Mouse (Mus musculus) MEL (cell line): ENCODE data around the gene Kif5c. TPM values are rescaled to one million over a fixed set of nuclear protein-coding genes. Genes with fewer than 3 reads are reported as not detected.

Source experiments
- DNase-seq: peaks from one replicate; pipeline ENCODE4 v3.0.0; 2011; ENCODE audit warnings: low read depth, low spot score
- H3K27ac ChIP-seq: 2 replicates; pipeline ENCODE4 v1.5.1; 2012; ENCODE audit warnings: low read depth, mild to moderate bottlenecking, control low read depth, low read length, moderate library complexity; ENCODE audit not compliant: control insufficient read depth
- H3K27me3 ChIP-seq, 2 experiments: fragments of 150-350 bp in 1 of 2; sonication (generic) in 1 of 2; 2 replicates each; pipeline ENCODE4 v1.6.1; 2012; ENCODE audit warnings: low read length in 2 of 2, mild to moderate bottlenecking in 2 of 2, improper control_type of control experiment in 1 of 2, moderate library complexity in 1 of 2; ENCODE audit not compliant: insufficient read depth in 2 of 2, control insufficient read depth in 1 of 2
- H3K36me3 ChIP-seq, 2 experiments: 2 replicates each; pipeline ENCODE4 v1.6.1; 2012 to 2014; ENCODE audit warnings: low read length in 2 of 2, improper control_type of control experiment in 1 of 2, inconsistent platforms in 1 of 2, mild to moderate bottlenecking in 1 of 2; ENCODE audit not compliant: insufficient read depth in 2 of 2, control insufficient read depth in 1 of 2
- H3K4me1 ChIP-seq, 2 experiments: fragments of 150-350 bp in 1 of 2; sonication (generic) in 1 of 2; 2 replicates each; pipeline ENCODE4 v1.6.1; 2012; ENCODE audit warnings: low read length in 2 of 2, improper control_type of control experiment in 1 of 2, mild to moderate bottlenecking in 1 of 2; ENCODE audit not compliant: insufficient read depth in 2 of 2, control insufficient read depth in 1 of 2
- H3K4me3 ChIP-seq, 2 experiments: fragments of 150-350 bp in 1 of 2; sonication (generic) in 1 of 2; 2 replicates each; pipeline ENCODE4 v1.5.1; 2012; ENCODE audit warnings: low read depth in 2 of 2, low read length in 2 of 2, mild to moderate bottlenecking in 2 of 2, moderate library complexity in 2 of 2, control low read depth in 1 of 2, improper control_type of control experiment in 1 of 2; ENCODE audit not compliant: control insufficient read depth in 1 of 2, insufficient read depth in 1 of 2
- H3K79me2 ChIP-seq: 2 replicates; pipeline ENCODE4 v1.6.1; 2012; ENCODE audit warnings: mild to moderate bottlenecking, low read length, moderate library complexity; ENCODE audit not compliant: control insufficient read depth, poor library complexity, insufficient read depth
- H3K9ac ChIP-seq: 2 replicates; pipeline ENCODE4 v1.6.1; 2012; ENCODE audit warnings: low read depth, mild to moderate bottlenecking, control low read depth, low read length, moderate library complexity; ENCODE audit not compliant: control insufficient read depth, poor library complexity, severe bottlenecking
- H3K9me3 ChIP-seq: fragments of 150-350 bp; sonication (generic); replicated peaks from 2 replicates; pipeline ENCODE4 v1.6.1; 2012; ENCODE audit warnings: mild to moderate bottlenecking, low read length, improper control_type of control experiment, moderate library complexity; ENCODE audit not compliant: insufficient read depth
- CHD2 ChIP-seq: IDR thresholded peaks from 2 replicates; pipeline ENCODE4 v1.6.1; 2011; ENCODE audit warnings: low read length, improper control_type of control experiment
- CTCF ChIP-seq, 3 experiments: IDR thresholded peaks in 2 of 3; conservative IDR thresholded peaks in 1 of 3; 2 replicates each; pipeline ENCODE4 v1.5.1; 2011 to 2012; ENCODE audit warnings: low read length in 3 of 3, low read depth in 2 of 3, mild to moderate bottlenecking in 2 of 3, improper control_type of control experiment in 1 of 3, inconsistent platforms in 1 of 3, mixed read lengths in 1 of 3, moderate library complexity in 1 of 3; ENCODE audit not compliant: control insufficient read depth in 1 of 3, insufficient read depth in 1 of 3, poor library complexity in 1 of 3, severe bottlenecking in 1 of 3
- E2F4 ChIP-seq: IDR thresholded peaks from 2 replicates; pipeline ENCODE4 v1.6.1; 2011; ENCODE audit warnings: low read depth, low read length, improper control_type of control experiment, borderline replicate concordance
- ELF1 ChIP-seq: IDR thresholded peaks from 2 replicates; pipeline ENCODE4 v1.6.1; 2014; ENCODE audit warnings: low read depth, mild to moderate bottlenecking, inconsistent platforms, low read length, improper control_type of control experiment, moderate library complexity
- GABPA ChIP-seq: IDR thresholded peaks from 2 replicates; pipeline ENCODE4 v1.6.1; 2012; ENCODE audit warnings: low read depth, mild to moderate bottlenecking, inconsistent platforms, low read length, improper control_type of control experiment, moderate library complexity
- KAT2A ChIP-seq: conservative IDR thresholded peaks from 2 replicates; pipeline ENCODE4 v1.6.1; 2012; ENCODE audit warnings: low read depth, low read length, improper control_type of control experiment, inconsistent platforms
- MAX ChIP-seq: IDR thresholded peaks from 2 replicates; pipeline ENCODE4 v1.6.1; 2011; ENCODE audit warnings: low read length, improper control_type of control experiment
- MAZ ChIP-seq: IDR thresholded peaks from 2 replicates; pipeline ENCODE4 v1.6.1; 2012; ENCODE audit warnings: low read depth, mild to moderate bottlenecking, inconsistent platforms, low read length, improper control_type of control experiment
- MEF2A ChIP-seq: IDR thresholded peaks from 2 replicates; pipeline ENCODE4 v1.6.1; 2014; ENCODE audit warnings: low read depth, mild to moderate bottlenecking, inconsistent platforms, low read length, improper control_type of control experiment; ENCODE audit not compliant: poor library complexity, insufficient replicate concordance, severe bottlenecking; ENCODE audit errors: extremely low read depth
- MXI1 ChIP-seq: IDR thresholded peaks from 2 replicates; pipeline ENCODE4 v1.6.1; 2011; ENCODE audit warnings: mild to moderate bottlenecking, low read depth, low read length, improper control_type of control experiment
- MYC ChIP-seq: IDR thresholded peaks from 2 replicates; pipeline ENCODE4 v1.6.1; 2011; ENCODE audit warnings: low read depth, mild to moderate bottlenecking, low read length, improper control_type of control experiment, moderate library complexity
- NRF1 ChIP-seq: IDR thresholded peaks from 2 replicates; pipeline ENCODE4 v1.6.1; 2014; ENCODE audit warnings: low read depth, mild to moderate bottlenecking, inconsistent platforms, low read length, improper control_type of control experiment, moderate library complexity; ENCODE audit not compliant: poor library complexity, insufficient read depth, severe bottlenecking
- POLR2AphosphoS5 ChIP-seq: IDR thresholded peaks from 2 replicates; pipeline ENCODE4 v1.6.1; 2012; ENCODE audit warnings: low read depth, borderline replicate concordance, mild to moderate bottlenecking, inconsistent platforms, low read length, moderate library complexity, mixed read lengths
- RAD21 ChIP-seq: IDR thresholded peaks from 2 replicates; pipeline ENCODE4 v1.6.1; 2011; ENCODE audit warnings: mild to moderate bottlenecking, low read depth, low read length, improper control_type of control experiment
- TAL1 ChIP-seq: IDR thresholded peaks from 2 replicates; pipeline ENCODE4 v1.6.1; 2012; ENCODE audit warnings: mild to moderate bottlenecking, inconsistent platforms, low read length, moderate library complexity, mixed read lengths
- TBP ChIP-seq: IDR thresholded peaks from 2 replicates; pipeline ENCODE4 v1.8.0; 2011; ENCODE audit warnings: low read depth, low read length, improper control_type of control experiment
- UBTF ChIP-seq: IDR thresholded peaks from 2 replicates; pipeline ENCODE4 v1.6.1; 2012; ENCODE audit warnings: low read depth, mild to moderate bottlenecking, inconsistent platforms, low read length, improper control_type of control experiment, moderate library complexity, borderline replicate concordance; ENCODE audit not compliant: insufficient read depth
- USF1 ChIP-seq: IDR thresholded peaks from 2 replicates; pipeline ENCODE4 v1.6.1; 2014; ENCODE audit warnings: low read depth, mild to moderate bottlenecking, inconsistent platforms, low read length, improper control_type of control experiment, moderate library complexity
- ZMIZ1 ChIP-seq: IDR thresholded peaks from 2 replicates; pipeline ENCODE4 v1.6.1; 2012; ENCODE audit warnings: low read depth, mild to moderate bottlenecking, inconsistent platforms, low read length, improper control_type of control experiment, moderate library complexity
- ZNF384 ChIP-seq: IDR thresholded peaks from 2 replicates; pipeline ENCODE4 v1.6.1; 2012; ENCODE audit warnings: low read depth, mild to moderate bottlenecking, inconsistent platforms, low read length, improper control_type of control experiment
- polyA plus RNA-seq, 2 experiments: library from polyadenylated mRNA; stranded (reverse) in 1 of 2; unstranded in 1 of 2; fragments of >175 nt in 1 of 2; fragments of >200 nt in 1 of 2; gene quantifications; 2 replicates each; pipeline versions ENCODE4 v1.2.1 to v1.2.4; 2012; ENCODE audit warnings: low replicate concordance in 2 of 2, low read depth in 1 of 2; ENCODE audit not compliant: insufficient read length in 2 of 2, insufficient read depth in 1 of 2, missing spikeins in 1 of 2
- total RNA-seq: library from RNA; depleted of rRNA; stranded (reverse); fragments of 300-350 nt; gene quantifications from 2 replicates; pipeline ENCODE4 v1.2.3, GENCODE M21; 2012

The Kif5c gene
- total and polyA plus RNA-seq, 3 experiments: 0.26 to 0.39 TPM; not detected in 1

GRCm38 (mm10) chr2:49642761-49643160, 23.7 kb downstream of the Kif5c start:
- Histone ChIP-seq H3K9ac (no peak overlapping the region), H3K27ac (no peak overlapping the region), H3K4me1 (no peaks in the 10 kb centered on the region), H3K79me2 (no peaks in the 10 kb centered on the region), H3K9me3 (no peaks in the 10 kb centered on the region), H3K4me3 (no peak overlapping the region), H3K36me3 (no peaks in the 10 kb centered on the region), H3K27me3 (no peaks in the 10 kb centered on the region)
- TF ChIP-seq MYC: no peak
- TF ChIP-seq E2F4: no peak
- no peak for TF ChIP-seq MEF2A
- TF ChIP-seq GABPA: no peak
- TF ChIP-seq ZNF384: no peak
- no peak for TF ChIP-seq ZMIZ1
- TF ChIP-seq RAD21: no peak
- TF ChIP-seq CTCF (IDR thresholded peaks at IDR 0.05 in 2 of 3, conservative IDR thresholded peaks at IDR 0.05 in 1 of 3; ENCODE audit: control insufficient read depth in 1 of 3, insufficient read depth in 1 of 3, low read depth in 2 of 3, low read length in 3 of 3, poor library complexity in 1 of 3, severe bottlenecking in 1 of 3): no peak
- TF ChIP-seq TAL1: no peak
- DNase-seq: no peak

DNA sequence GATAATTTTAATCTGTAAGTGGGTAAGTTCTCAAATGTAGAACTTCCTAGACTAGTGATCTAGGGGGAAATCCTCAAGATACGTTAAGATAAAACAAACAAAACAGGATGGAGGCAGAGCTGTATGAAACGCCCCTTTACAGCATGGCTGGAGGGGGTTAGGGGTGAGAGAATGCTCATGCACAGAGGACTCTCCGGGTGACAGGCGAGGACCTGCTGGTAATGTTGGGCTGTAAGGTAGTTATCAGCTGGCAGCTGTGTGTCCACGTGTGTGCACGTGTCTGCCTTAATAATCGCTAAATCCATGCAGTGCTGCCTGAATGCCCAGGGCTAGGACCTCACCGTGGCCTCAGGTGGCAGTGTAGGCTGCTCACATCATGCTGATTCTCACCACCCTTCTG, 24.7 kb downstream of the Kif5c start:
- no peak overlapping the region for H3K27ac ChIP-seq
- H3K9ac ChIP-seq: no peak overlapping the region
- H3K27me3 ChIP-seq: no peaks in the 10 kb centered on the region
- no peaks in the 10 kb centered on the region for H3K79me2 ChIP-seq
- DNase-seq: no peak
- TF ChIP-seq ZMIZ1: no peak
- no peak for TF ChIP-seq CHD2
- TF ChIP-seq MAX: no peak
- TF ChIP-seq KAT2A: no peak
- TF ChIP-seq NRF1: no peak
- TF ChIP-seq ELF1: no peak
- no peak for TF ChIP-seq MAZ
- no peak for TF ChIP-seq TBP
- TF ChIP-seq ZNF384: no peak
- TF ChIP-seq, all 39 proteins: peak for 0
- Histone ChIP-seq H3K36me3 (no peaks in the 10 kb centered on the region), H3K9me3 (no peaks in the 10 kb centered on the region), H3K4me1 (no peaks in the 10 kb centered on the region), H3K4me3 (no peak overlapping the region)

GRCm38 (mm10) chr2:49647591-49647990, 28.5 kb downstream of the Kif5c start:
- Histone ChIP-seq H3K9me3 (no peaks in the 10 kb centered on the region), H3K79me2 (no peaks in the 10 kb centered on the region), H3K4me3 (no peak overlapping the region), H3K9ac (no peak overlapping the region), H3K4me1 (no peaks in the 10 kb centered on the region), H3K36me3 (no peaks in the 10 kb centered on the region), H3K27ac (no peak overlapping the region)
- DNase-seq: no peak
- no peak for TF ChIP-seq MXI1
- no peak for TF ChIP-seq POLR2AphosphoS5
- TF ChIP-seq E2F4: no peak
- TF ChIP-seq MEF2A: no peak
- no peak for TF ChIP-seq UBTF
- no peak for TF ChIP-seq USF1
- TF ChIP-seq, all 39 proteins: peak for 0
- no peaks in the 10 kb centered on the region for H3K27me3 ChIP-seq
